Mouse (Mus musculus) myocyte (in vitro differentiated cells): Measurements from ENCODE around the gene Epb41. TPM values are rescaled to one million over a fixed set of nuclear protein-coding genes. Genes with fewer than 3 reads are reported as not detected.

ENCODE experiments used
- H3K27me3 ChIP-seq: one replicate; pipeline ENCODE4 v1.6.1; 2011; ENCODE audit not compliant: control insufficient read depth, insufficient read depth, insufficient read length
- H3K36me3 ChIP-seq: one replicate; pipeline ENCODE4 v1.6.1; 2011; ENCODE audit not compliant: control insufficient read depth, insufficient read depth
- H3K4me2 ChIP-seq: one replicate; pipeline ENCODE4 v1.6.1; 2011; ENCODE audit warnings: low read depth, control low read depth
- H3K4me3 ChIP-seq: one replicate; pipeline ENCODE4 v1.5.1; 2011; ENCODE audit warnings: mild to moderate bottlenecking, control low read depth, moderate library complexity
- H3K79me2 ChIP-seq: one replicate; pipeline ENCODE4 v1.6.1; 2011; ENCODE audit not compliant: control insufficient read depth, insufficient read depth
- H3ac ChIP-seq: one replicate; pipeline ENCODE4 v1.6.1; 2011; ENCODE audit not compliant: control insufficient read depth, insufficient read length
- CEBPB ChIP-seq: IDR thresholded peaks from 2 replicates; pipeline ENCODE4 v1.6.1; 2011; ENCODE audit warnings: mild to moderate bottlenecking, moderate library complexity; ENCODE audit not compliant: poor library complexity, insufficient read depth, severe bottlenecking
- E2F4 ChIP-seq: IDR thresholded peaks from one replicate; pipeline ENCODE4 v1.6.1; 2011; ENCODE audit warnings: mild to moderate bottlenecking, control low read depth, moderate library complexity; ENCODE audit not compliant: insufficient read depth
- MAX ChIP-seq: IDR thresholded peaks from one replicate; pipeline ENCODE4 v1.6.1; 2011; ENCODE audit warnings: low read depth, mild to moderate bottlenecking, control low read depth
- MYOD1 ChIP-seq, 3 experiments: IDR thresholded peaks; one replicate each; pipeline ENCODE4 v1.6.1; 2011; ENCODE audit warnings: control low read depth in 2 of 3, low read depth in 2 of 3, mild to moderate bottlenecking in 2 of 3, moderate library complexity in 1 of 3; ENCODE audit not compliant: insufficient read length in 2 of 3, control insufficient read depth in 1 of 3
- MYOG ChIP-seq, 3 experiments: IDR thresholded peaks; one replicate each; pipeline ENCODE4 v1.6.1; 2011; ENCODE audit warnings: control low read depth in 2 of 3, low read depth in 2 of 3, mild to moderate bottlenecking in 2 of 3; ENCODE audit not compliant: insufficient read length in 2 of 3, control insufficient read depth in 1 of 3, insufficient read depth in 1 of 3
- POLR2A ChIP-seq: IDR thresholded peaks from one replicate; pipeline ENCODE4 v1.6.1; 2011; ENCODE audit warnings: low read depth, mild to moderate bottlenecking, control low read depth, moderate library complexity; ENCODE audit not compliant: insufficient read length
- POLR2AphosphoS2 ChIP-seq: IDR thresholded peaks from one replicate; pipeline ENCODE4 v1.6.1; 2011; ENCODE audit warnings: low read depth, control low read depth; ENCODE audit not compliant: insufficient read length
- REST ChIP-seq: IDR thresholded peaks from one replicate; pipeline ENCODE4 v1.6.1; 2011; ENCODE audit warnings: mild to moderate bottlenecking, control low read depth, moderate library complexity; ENCODE audit not compliant: insufficient read depth, insufficient read length
- SRF ChIP-seq: IDR thresholded peaks from one replicate; pipeline ENCODE4 v1.6.1; 2011; ENCODE audit warnings: low read depth; ENCODE audit not compliant: control insufficient read depth, insufficient read length
- TCF12 ChIP-seq: IDR thresholded peaks from one replicate; pipeline ENCODE4 v1.6.1; 2011; ENCODE audit warnings: mild to moderate bottlenecking, control low read depth; ENCODE audit not compliant: poor library complexity, insufficient read depth, severe bottlenecking
- TCF3 ChIP-seq: IDR thresholded peaks from one replicate; pipeline ENCODE4 v1.6.1; 2011; ENCODE audit warnings: low read depth, control low read depth; ENCODE audit not compliant: insufficient read length
- USF1 ChIP-seq: IDR thresholded peaks from one replicate; pipeline ENCODE4 v1.6.1; 2011; ENCODE audit warnings: low read depth, mild to moderate bottlenecking, control low read depth, moderate library complexity
- polyA plus RNA-seq: library from polyadenylated mRNA; unstranded; fragments of >200 nt; fragmentation: generic; extraction: Trizol; gene quantifications from one replicate; pipeline ENCODE4 v1.2.1, GENCODE M21; 2012; ENCODE audit warnings: missing spikeins

The Epb41 gene
- polyA plus RNA-seq, 1 experiment: 4.8 TPM

DNA sequence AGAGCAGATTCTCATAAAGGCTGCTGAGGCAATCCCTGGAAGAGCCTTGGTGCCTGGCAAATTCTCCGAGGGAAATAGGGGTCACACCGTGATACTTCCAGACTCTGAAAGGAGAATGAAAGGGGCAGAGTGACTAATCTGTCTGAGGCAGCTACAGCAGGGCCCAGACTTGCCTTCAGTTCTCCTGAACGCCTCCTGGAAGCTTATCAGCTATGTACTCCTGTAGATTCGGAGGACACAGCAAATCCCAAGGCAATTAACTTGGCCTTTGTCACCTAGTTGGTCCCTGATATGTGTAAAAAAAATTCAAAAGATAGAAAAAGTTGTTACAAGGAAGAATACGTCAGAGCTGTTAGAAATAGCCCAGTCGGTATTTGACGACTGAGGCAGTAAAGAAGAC is 19.9 kb upstream of the Epb41 start:
- Histone ChIP-seq H3K27me3 (peaks cover 32% of the 10 kb centered on the region), H3ac (no peak overlapping the region), H3K4me3 (no peak overlapping the region), H3K79me2 (no peaks in the 10 kb centered on the region), H3K36me3 (no peaks in the 10 kb centered on the region), H3K4me2 (no peak overlapping the region)
- TF ChIP-seq TCF3 (no peak), POLR2A (no peak), USF1 (no peak), SRF (no peak), CEBPB (no peak), E2F4 (no peak), TCF12 (no peak)

DNA sequence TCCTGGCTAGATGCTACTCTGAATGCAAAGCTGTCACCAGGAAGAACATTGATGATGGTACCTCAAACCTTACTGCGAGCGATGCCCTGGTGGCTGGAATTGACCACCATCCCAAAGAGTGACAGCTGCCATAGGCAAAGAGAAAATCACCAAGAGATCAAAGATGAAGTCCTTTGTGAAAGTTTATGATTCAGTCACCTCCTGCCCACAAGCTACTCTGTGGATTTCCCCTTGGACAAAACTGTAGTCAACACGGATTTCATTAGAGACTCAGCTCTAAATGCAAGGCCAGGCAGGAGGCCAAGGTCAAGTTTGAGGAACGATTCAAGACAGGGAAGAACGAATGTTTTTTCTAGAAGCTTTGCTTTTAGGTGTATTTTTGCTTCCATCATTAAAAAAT is 18.8 kb upstream of the Epb41 start:
- H3K4me2 ChIP-seq: no peak overlapping the region
- H3ac ChIP-seq: no peak overlapping the region

DNA sequence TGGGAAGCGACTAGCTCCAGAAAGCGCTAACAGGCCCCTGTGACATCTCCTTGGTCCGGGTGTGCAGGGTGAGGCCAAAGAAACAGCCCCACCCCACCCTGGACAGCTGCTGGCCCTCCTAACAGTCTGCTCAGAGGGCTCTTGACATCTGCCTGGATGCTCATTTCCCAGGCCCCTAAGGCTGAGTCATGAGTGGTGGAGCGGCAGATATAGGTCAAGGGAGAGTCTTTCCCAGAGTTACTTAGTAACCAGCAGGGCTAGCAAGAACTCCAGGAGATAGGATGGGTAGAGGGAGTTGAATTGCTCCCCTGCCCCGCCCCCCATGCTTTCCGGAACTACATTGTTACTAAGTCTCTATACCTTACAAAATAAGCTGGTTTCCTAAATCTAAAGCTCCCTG is 18.0 kb upstream of the Epb41 start:
- Histone ChIP-seq H3ac (no peak overlapping the region), H3K36me3 (no peaks in the 10 kb centered on the region), H3K79me2 (no peaks in the 10 kb centered on the region), H3K4me3 (no peak overlapping the region), H3K4me2 (no peak overlapping the region), H3K27me3 (peaks cover 16% of the 10 kb centered on the region)
- TF ChIP-seq CEBPB (no peak), MYOD1 (IDR thresholded peaks at IDR 0.05; ENCODE audit: control insufficient read depth in 1 of 3, insufficient read length in 2 of 3, low read depth in 2 of 3) (peak in 1 of 3 experiments; percentile 30), MYOG (IDR thresholded peaks at IDR 0.05; ENCODE audit: control insufficient read depth in 1 of 3, insufficient read depth in 1 of 3, insufficient read length in 2 of 3, low read depth in 2 of 3) (peak in 1 of 3 experiments; percentile 32), MAX (no peak)

More for the DNA sequence above, 18.8 kb upstream of the Epb41 start:
- Histone ChIP-seq H3K79me2 (no peaks in the 10 kb centered on the region), H3K4me3 (no peak overlapping the region), H3K27me3 (peaks cover 22% of the 10 kb centered on the region), H3K36me3 (no peaks in the 10 kb centered on the region)
- no peak for TF ChIP-seq SRF

DNA sequence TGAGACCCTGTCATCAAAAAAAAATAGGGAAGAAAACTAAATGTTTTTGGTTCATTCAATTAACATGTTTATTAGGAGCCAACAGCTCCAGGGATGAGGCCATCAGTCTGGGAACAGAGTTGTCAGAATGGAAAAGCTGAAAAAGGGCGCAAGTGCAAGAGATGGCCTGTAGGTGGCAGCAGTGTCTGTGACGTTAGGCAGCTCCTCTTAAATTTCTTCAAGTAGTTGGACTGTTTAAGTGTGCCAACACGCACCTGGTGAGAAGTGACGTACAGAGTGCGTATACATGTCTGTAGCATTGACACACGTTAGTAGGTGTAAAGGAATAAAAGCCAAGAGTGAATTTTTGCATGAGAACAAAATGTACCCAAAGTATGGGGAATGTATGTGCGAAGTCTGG is 13.8 kb upstream of the Epb41 start:
- no peak overlapping the region for H3K4me3 ChIP-seq
- H3ac ChIP-seq: no peak overlapping the region
- no peaks in the 10 kb centered on the region for H3K36me3 ChIP-seq
- H3K4me2 ChIP-seq: no peak overlapping the region
- peaks cover 6% of the 10 kb centered on the region for H3K27me3 ChIP-seq
- H3K79me2 ChIP-seq: no peaks in the 10 kb centered on the region
- no peak for TF ChIP-seq POLR2A
- no peak for TF ChIP-seq CEBPB
- no peak for TF ChIP-seq SRF
- TF ChIP-seq POLR2AphosphoS2: no peak
- TF ChIP-seq TCF12: no peak
- TF ChIP-seq REST: no peak

DNA sequence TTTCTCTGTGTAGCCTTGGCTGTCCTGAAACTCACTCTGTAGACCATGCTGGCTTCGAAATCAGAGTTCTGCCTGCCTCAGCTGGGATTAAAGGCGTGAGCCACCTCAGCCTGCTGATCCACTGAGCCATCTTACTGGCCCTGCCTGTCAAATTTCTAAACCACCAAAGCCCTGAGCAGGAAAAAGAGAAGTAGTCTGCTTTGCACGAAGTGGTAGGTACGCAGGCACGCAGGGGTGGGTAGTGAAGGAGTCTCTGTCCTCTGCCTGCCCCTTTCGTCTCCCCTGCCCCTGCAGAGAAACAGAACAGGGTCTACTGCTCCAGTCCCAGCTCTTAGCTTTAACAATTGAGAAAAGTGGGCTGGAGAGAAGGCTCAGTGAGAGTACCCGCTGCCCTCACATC is 10.0 kb upstream of the Epb41 start:
- no peaks in the 10 kb centered on the region for H3K36me3 ChIP-seq
- H3K4me2 ChIP-seq: no peak overlapping the region
- peaks cover 6% of the 10 kb centered on the region for H3K27me3 ChIP-seq
- H3ac ChIP-seq: no peak overlapping the region
- TF ChIP-seq E2F4 (no peak), REST (no peak), SRF (no peak), TCF12 (no peak), POLR2AphosphoS2 (no peak), TCF3 (no peak), MYOD1 (IDR thresholded peaks at IDR 0.05; ENCODE audit: control insufficient read depth in 1 of 3, insufficient read length in 2 of 3, low read depth in 2 of 3) (no peak), MYOG (IDR thresholded peaks at IDR 0.05; ENCODE audit: control insufficient read depth in 1 of 3, insufficient read depth in 1 of 3, insufficient read length in 2 of 3, low read depth in 2 of 3) (no peak), POLR2A (no peak), MAX (no peak), CEBPB (no peak), USF1 (no peak)
- H3K79me2 ChIP-seq: no peaks in the 10 kb centered on the region
- H3K4me3 ChIP-seq: no peak overlapping the region

DNA sequence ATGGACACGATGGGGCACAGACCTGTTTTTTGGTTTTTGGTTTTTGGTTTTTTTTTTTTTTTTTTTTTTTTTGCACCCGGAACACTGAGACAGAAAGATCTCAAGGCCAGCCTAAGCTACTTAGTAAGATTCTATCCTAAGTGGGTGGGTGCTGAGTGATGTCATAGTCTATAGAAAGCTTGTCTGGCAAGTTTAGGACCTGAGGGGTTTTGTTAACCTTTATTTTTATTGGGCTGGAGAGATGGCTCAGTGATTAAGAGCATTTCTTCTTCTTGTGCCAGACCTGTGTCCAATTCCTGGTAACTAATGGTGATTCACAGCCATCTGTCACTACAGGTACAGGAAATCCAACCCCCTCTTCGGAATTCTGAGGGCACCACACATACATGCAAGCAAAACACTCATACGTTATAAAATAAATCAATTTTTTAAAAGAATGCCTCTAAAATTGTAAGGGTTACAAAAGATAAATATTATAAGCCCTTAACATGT is 5.4 kb upstream of the Epb41 start:
- no peaks in the 10 kb centered on the region for H3K79me2 ChIP-seq
- no peak overlapping the region for H3K4me2 ChIP-seq
- H3K36me3 ChIP-seq: no peaks in the 10 kb centered on the region
- H3ac ChIP-seq: no peak overlapping the region
- no peak overlapping the region for H3K4me3 ChIP-seq
- TF ChIP-seq MYOG (IDR thresholded peaks at IDR 0.05; ENCODE audit: control insufficient read depth in 1 of 3, insufficient read depth in 1 of 3, insufficient read length in 2 of 3, low read depth in 2 of 3): no peak
- no peak for TF ChIP-seq CEBPB
- no peak for TF ChIP-seq E2F4
- TF ChIP-seq MYOD1 (IDR thresholded peaks at IDR 0.05; ENCODE audit: control insufficient read depth in 1 of 3, insufficient read length in 2 of 3, low read depth in 2 of 3): no peak
- no peak for TF ChIP-seq TCF12
- TF ChIP-seq SRF: no peak
- TF ChIP-seq TCF3: no peak
- TF ChIP-seq USF1: no peak
- TF ChIP-seq POLR2A: no peak
- no peak for TF ChIP-seq REST
- TF ChIP-seq MAX: no peak
- no peak for TF ChIP-seq POLR2AphosphoS2
- no peaks in the 10 kb centered on the region for H3K27me3 ChIP-seq
